Mouse (Mus musculus) megakaryocyte progenitor cell, adult 5-6 weeks (primary cell): ENCODE results near the gene Tlr6. TPM values are rescaled to one million over a fixed set of nuclear protein-coding genes. Genes with fewer than 3 reads are reported as not detected.

ENCODE experiments used
- ATAC-seq: replicated peaks from 2 replicates; pipeline ENCODE4 v1.8.0; 2016; ENCODE audit warnings: mild to moderate bottlenecking, moderate TSS enrichment, inconsistent platforms; ENCODE audit not compliant: poor library complexity
- total RNA-seq, 2 experiments: library from RNA; stranded (forward) in 1 of 2; stranded (reverse) in 1 of 2; fragments of 157-497, 149-512 nt in 1 of 2; fragments of 200-1000 nt in 1 of 2; gene quantifications; 2 replicates each; pipeline versions ENCODE4 v1.2.3 to v1.2.4; 2015 to 2017

The Tlr6 gene
- total RNA-seq, 2 experiments from 2014 or later = 3.0 to 4.8 TPM

- ATAC-seq = no peak
Measured at GRCm38 (mm10) chr5:64932775-64933174, 27.1 kb downstream of the Tlr6 start.

- ATAC-seq = no peak
Measured at GRCm38 (mm10) chr5:64932215-64932614, 27.7 kb downstream of the Tlr6 start.

GRCm38 (mm10) chr5:64922891-64923381, 37.0 kb downstream of the Tlr6 start:
- peak; percentile 90 for ATAC-seq

GRCm38 (mm10) chr5:64918616-64919597, 41.0 kb downstream of the Tlr6 start:
- ATAC-seq = no peak

- no peak for ATAC-seq
Measured at GRCm38 (mm10) chr5:64917721-64918120, 42.2 kb downstream of the Tlr6 start.

- no peak for ATAC-seq
Measured at GRCm38 (mm10) chr5:64917161-64917560, 42.7 kb downstream of the Tlr6 start.

- no peak for ATAC-seq
Measured at GRCm38 (mm10) chr5:64908585-64909284, 51.2 kb downstream of the Tlr6 start.

GRCm38 (mm10) chr5:64907906-64908305, 52.0 kb downstream of the Tlr6 start:
- no peak for ATAC-seq

GRCm38 (mm10) chr5:64905516-64906271, 54.2 kb downstream of the Tlr6 start:
- ATAC-seq = no peak

Other genes with a start within 250 kb of the Tlr6 start
- gene Klf3, start 156.7 kb downstream of the Tlr6 start, total RNA-seq (2015) = 30.7 and 42.7 TPM in 2 replicates
- gene Klf3, start 156.7 kb downstream of the Tlr6 start, total RNA-seq (2017) = 9.4 and 12.5 TPM in 2 replicates
- 7.3 and 7.5 TPM in 2 replicates for gene Tlr1, start 26.5 kb downstream of the Tlr6 start, total RNA-seq (2015)
- gene Tlr1, start 26.5 kb downstream of the Tlr6 start, total RNA-seq (2017) = 2.6 and 3.8 TPM in 2 replicates
- gene Fam114a1, start 10.0 kb upstream of the Tlr6 start, total RNA-seq (2015) = 5.6 and 7.1 TPM in 2 replicates
- 5.2 and 7.4 TPM in 2 replicates for gene Fam114a1, start 10.0 kb upstream of the Tlr6 start, total RNA-seq (2017)
- 29.2 and 30.6 TPM in 2 replicates for gene Tmem156, start 132.0 kb upstream of the Tlr6 start, total RNA-seq (2015)
- gene Tmem156, start 132.0 kb upstream of the Tlr6 start, total RNA-seq (2017) = 38.0 and 41.3 TPM in 2 replicates
- 84.6 and 87.6 TPM in 2 replicates for gene Klhl5, start 147.4 kb upstream of the Tlr6 start, total RNA-seq (2015)
- 49.1 and 58.1 TPM in 2 replicates for gene Klhl5, start 147.4 kb upstream of the Tlr6 start, total RNA-seq (2017)
- gene Wdr19, start 239.6 kb upstream of the Tlr6 start, total RNA-seq (2015) = 1.4 and 1.8 TPM in 2 replicates
- 1.7 and 5.0 TPM in 2 replicates for gene Wdr19, start 239.6 kb upstream of the Tlr6 start, total RNA-seq (2017)